Comparison of ENCODE assay signal across 17 mouse cellular contexts in the genomic region with DNA sequence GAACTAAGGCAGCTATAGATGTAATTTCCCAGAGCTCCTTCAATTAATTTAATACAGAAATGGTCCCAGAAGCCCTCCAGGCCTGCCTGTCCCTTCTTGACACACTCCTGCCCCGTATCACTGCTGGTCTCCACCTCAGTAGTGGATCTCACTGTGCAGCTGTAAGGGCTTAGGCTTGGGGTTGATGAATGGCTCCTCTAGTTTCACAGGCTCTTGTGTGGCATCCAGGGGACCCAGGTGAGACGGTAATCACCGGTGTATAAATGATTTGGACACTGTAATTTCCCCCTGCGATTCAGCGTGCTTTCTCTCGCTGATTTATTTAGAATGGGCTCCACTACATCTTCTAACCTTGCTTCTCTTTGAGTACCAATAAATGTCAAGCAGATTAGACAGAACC.
A peak's percentile ranks its signal among the peaks of the same experiment; 100 is the strongest.
DNase-seq lines count a peak whose midpoint lies in the region; ATAC-seq lines count a peak whose summit lies in the region.
"Had no signal": no experiment of that assay in that cellular context is flagged by ENCODE, and none has a peak within 500 bp of the region (broad histone marks: within the 10 kb centered on the region; RNA-seq: fewer than 3 reads in every experiment).

No protein-coding gene starts in this region.

- DNase-seq in neural tube, embryonic 11.5 days (ENCODE audit: low spot score): no peak
- DNase-seq in neural tube, embryonic 10.5 days (ENCODE audit: extremely low spot score, low spot score): no peak
- no peak for DNase-seq in limb, embryonic 10.5 days (ENCODE audit: low spot score)
- no peak for DNase-seq in heart, postnatal 4 days
- DNase-seq in heart, adult 8-10 months (ENCODE audit: low spot score): no peak
- DNase-seq: adrenal gland, adult 2 months; adrenal gland, postnatal 25 days; cerebellum, adult 18-20 months; cerebellum, adult 9-11 months; cerebellum, postnatal 36 days; gastrocnemius, postnatal 10 days; heart, adult 2 months had no signal

- H3K4me3 ChIP-seq in neural tube, embryonic 11.5 days (ENCODE audit: low read depth, low read length): no peak overlapping the region
- no peak overlapping the region for H3K4me3 ChIP-seq in limb, embryonic 10.5 days
- H3K4me3 ChIP-seq in neural tube, embryonic 14.5 days (ENCODE audit: low read depth, low read length): no peak overlapping the region
- H3K4me3 ChIP-seq: embryonic facial prominence, embryonic 13.5 days; forebrain, embryonic 12.5 days; heart, adult 2 months; heart, embryonic 12.5 days had no signal

- no peaks in the 10 kb centered on the region for H3K9me3 ChIP-seq in neural tube, embryonic 11.5 days (ENCODE audit: control insufficient read depth, low read length)
- no peaks in the 10 kb centered on the region for H3K9me3 ChIP-seq in limb, embryonic 10.5 days (replicated peaks)
- no peaks in the 10 kb centered on the region for H3K9me3 ChIP-seq in neural tube, embryonic 14.5 days (ENCODE audit: control insufficient read depth, low read length)
- H3K9me3 ChIP-seq: embryonic facial prominence, embryonic 13.5 days; forebrain, embryonic 12.5 days had no signal

- WGBS in neural tube, embryonic 11.5 days: 64% methylated on average over 6 of the region's 6 CpGs
- 75% methylated on average over 6 of the region's 6 CpGs for WGBS in limb, embryonic 10.5 days
- WGBS in neural tube, embryonic 14.5 days: 49% methylated on average over 6 of the region's 6 CpGs

- peak; percentile 35; the same call in 1 of the 2 replicates for ATAC-seq in neural tube, embryonic 11.5 days (ENCODE audit: insufficient read depth, low FRiP score, low TSS enrichment)
- ATAC-seq in neural tube, embryonic 14.5 days (ENCODE audit: low read depth): peak; percentile 68
- ATAC-seq: forebrain, embryonic 16.5 days had no signal

- H3K9ac ChIP-seq in neural tube, embryonic 11.5 days (ENCODE audit: low read length): no peak overlapping the region
- H3K9ac ChIP-seq in neural tube, embryonic 14.5 days (replicated peaks; ENCODE audit: low read depth, low read length): no peak overlapping the region
- H3K9ac ChIP-seq: embryonic facial prominence, embryonic 13.5 days; forebrain, embryonic 12.5 days; heart, embryonic 12.5 days had no signal

- H3K27ac ChIP-seq in neural tube, embryonic 11.5 days (ENCODE audit: low read depth, low read length): no peak overlapping the region
- H3K27ac ChIP-seq in limb, embryonic 10.5 days: peak overlapping the region; percentile 36; the same call in 1 of the 2 replicates
- H3K27ac ChIP-seq in neural tube, embryonic 14.5 days (ENCODE audit: low read depth, low read length): no peak overlapping the region
- H3K27ac ChIP-seq: embryonic facial prominence, embryonic 13.5 days; forebrain, embryonic 12.5 days; heart, adult 2 months had no signal

- H3K4me2 ChIP-seq in neural tube, embryonic 11.5 days (ENCODE audit: low read depth): no peak overlapping the region
- H3K4me2 ChIP-seq in neural tube, embryonic 14.5 days (ENCODE audit: low read depth, low read length): no peak overlapping the region
- H3K4me2 ChIP-seq: embryonic facial prominence, embryonic 13.5 days; forebrain, embryonic 12.5 days; heart, embryonic 12.5 days had no signal

- no peaks in the 10 kb centered on the region for H3K36me3 ChIP-seq in neural tube, embryonic 11.5 days (ENCODE audit: control insufficient read depth, insufficient read depth, low read length)
- H3K36me3 ChIP-seq in limb, embryonic 10.5 days: no peaks in the 10 kb centered on the region
- H3K36me3 ChIP-seq in neural tube, embryonic 14.5 days (ENCODE audit: control insufficient read depth, insufficient read depth, low read length): no peaks in the 10 kb centered on the region
- H3K36me3 ChIP-seq: embryonic facial prominence, embryonic 13.5 days; forebrain, embryonic 12.5 days; heart, embryonic 12.5 days had no signal

- no peaks in the 10 kb centered on the region for H3K27me3 ChIP-seq in neural tube, embryonic 11.5 days (ENCODE audit: control insufficient read depth, insufficient read depth, low read length)
- no peaks in the 10 kb centered on the region for H3K27me3 ChIP-seq in limb, embryonic 10.5 days (ENCODE audit: low read depth, poor library complexity, severe bottlenecking)
- H3K27me3 ChIP-seq in neural tube, embryonic 14.5 days (ENCODE audit: control insufficient read depth, insufficient read depth, low read length): no peaks in the 10 kb centered on the region
- H3K27me3 ChIP-seq: embryonic facial prominence, embryonic 13.5 days; forebrain, embryonic 12.5 days; heart, embryonic 12.5 days had no signal

- H3K4me1 ChIP-seq in neural tube, embryonic 11.5 days (ENCODE audit: control insufficient read depth, insufficient read depth, low read length): no peaks in the 10 kb centered on the region
- H3K4me1 ChIP-seq in limb, embryonic 10.5 days: peaks cover 28% of the 10 kb centered on the region
- no peaks in the 10 kb centered on the region for H3K4me1 ChIP-seq in neural tube, embryonic 14.5 days (ENCODE audit: control insufficient read depth, insufficient read depth, low read length)
